Mouse (Mus musculus): ENCODE measurements at regions not wholly inside any gene's neighbourhood (a gene's known extent, or its start where the extent isn't known, plus 50 kb on each side); places are given as distances from the start of the nearest gene placed in this dataset.
A peak's percentile ranks its signal among the peaks of the same experiment; 100 is the strongest.

GRCm38 (mm10) chr4:153542631-153543031 lies 60.0 kb upstream of the Ajap1 start:
- no peak for DNase-seq (ENCODE audit: low spot score in 2 of 2)

- no peak for DNase-seq (ENCODE audit: low spot score in 2 of 2)
Measured at GRCm38 (mm10) chr4:153543900-153544648, 61.5 kb upstream of the Ajap1 start.

- DNase-seq (ENCODE audit: low spot score in 2 of 2), result no peak
Measured at GRCm38 (mm10) chr4:153546709-153547108, 64.1 kb upstream of the Ajap1 start.

GRCm38 (mm10) chr4:153547111-153547510 lies 64.5 kb upstream of the Ajap1 start:
- DNase-seq (ENCODE audit: low spot score in 2 of 2), result no peak

- peak; percentile 61 to 64 for DNase-seq (ENCODE audit: low spot score in 2 of 2)
Measured at GRCm38 (mm10) chr4:153547871-153548270, 65.3 kb upstream of the Ajap1 start.

GRCm38 (mm10) chr4:153551291-153551690 lies 68.7 kb upstream of the Ajap1 start:
- DNase-seq (ENCODE audit: low spot score in 2 of 2), result no peak

GRCm38 (mm10) chr4:153552483-153552882 lies 69.9 kb upstream of the Ajap1 start:
- DNase-seq (ENCODE audit: low spot score in 2 of 2), result no peak

GRCm38 (mm10) chr4:153557812-153558608 lies 75.4 kb upstream of the Ajap1 start:
- DNase-seq (ENCODE audit: low spot score in 2 of 2), result peak; percentile 36 to 37

GRCm38 (mm10) chr4:153559568-153559967 lies 77.0 kb upstream of the Ajap1 start:
- no peak for DNase-seq (ENCODE audit: low spot score in 2 of 2)

GRCm38 (mm10) chr4:153560193-153560592 lies 77.6 kb upstream of the Ajap1 start:
- peak in 1 of 2 experiments; percentile 14 for DNase-seq (ENCODE audit: low spot score in 2 of 2)

- DNase-seq (ENCODE audit: low spot score in 2 of 2), result no peak
Measured at GRCm38 (mm10) chr4:153560956-153561355, 78.3 kb upstream of the Ajap1 start.

- no peak for DNase-seq (ENCODE audit: low spot score in 2 of 2)
Measured at GRCm38 (mm10) chr4:153561991-153562390, 79.4 kb upstream of the Ajap1 start.

GRCm38 (mm10) chr4:153567329-153567973 lies 84.8 kb upstream of the Ajap1 start:
- no peak for DNase-seq (ENCODE audit: low spot score in 2 of 2)

- no peak for DNase-seq (ENCODE audit: low spot score in 2 of 2)
Measured at GRCm38 (mm10) chr4:153573180-153573769, 90.7 kb upstream of the Ajap1 start.

- DNase-seq (ENCODE audit: low spot score in 2 of 2), result no peak
Measured at GRCm38 (mm10) chr4:153593291-153593690, 110.7 kb upstream of the Ajap1 start.

GRCm38 (mm10) chr4:153599794-153600370 lies 117.3 kb upstream of the Ajap1 start:
- DNase-seq (ENCODE audit: low spot score in 2 of 2), result peak; percentile 48 to 55

GRCm38 (mm10) chr4:153602496-153602895 lies 119.9 kb upstream of the Ajap1 start:
- DNase-seq (ENCODE audit: low spot score in 2 of 2), result no peak

- no peak for DNase-seq (ENCODE audit: low spot score in 2 of 2)
Measured at GRCm38 (mm10) chr4:153603056-153603840, 120.6 kb upstream of the Ajap1 start.

- DNase-seq (ENCODE audit: low spot score in 2 of 2), result peak; percentile 13 to 17
Measured at GRCm38 (mm10) chr4:153603936-153604335, 121.3 kb upstream of the Ajap1 start.

GRCm38 (mm10) chr4:153604695-153605485 lies 122.3 kb upstream of the Ajap1 start:
- DNase-seq (ENCODE audit: low spot score in 2 of 2), result no peak
